Mouse (Mus musculus) cerebellum, adult 2 months (tissue): ENCODE data around the gene Hfe. TPM values are rescaled to one million over a fixed set of nuclear protein-coding genes. Genes with fewer than 3 reads are reported as not detected.
"Not testable (repeated sequence)": the region's sequence is repeated elsewhere in the genome, so short reads cannot be mapped to it uniquely, and the experiment has no call there.

Experiments
- DNase-seq, 2 experiments: peaks; one replicate each; pipeline ENCODE4 v3.0.0; 2021
- H3K27ac ChIP-seq: fragments of 200-500 bp; 2 replicates; pipeline ENCODE4 v1.5.1; 2012; ENCODE audit warnings: low read length, control low read depth, inconsistent platforms; ENCODE audit not compliant: insufficient read depth
- H3K27me3 ChIP-seq: fragments of 200-500 bp; 2 replicates; pipeline ENCODE4 v1.6.1; 2012; ENCODE audit warnings: inconsistent platforms, mild to moderate bottlenecking, low read length, moderate library complexity; ENCODE audit not compliant: control insufficient read depth, insufficient read depth
- H3K4me1 ChIP-seq: fragments of 200-500 bp; 2 replicates; pipeline ENCODE4 v1.6.1; 2011; ENCODE audit warnings: low read length; ENCODE audit not compliant: control insufficient read depth, insufficient read depth
- H3K4me3 ChIP-seq: fragments of 200-500 bp; replicated peaks from 2 replicates; pipeline ENCODE3; 2011; ENCODE audit warnings: mild to moderate bottlenecking, low read depth, low read length, control low read depth; ENCODE audit not compliant: insufficient read depth
- CTCF ChIP-seq: fragments of 200-500 bp; IDR thresholded peaks from 2 replicates; pipeline ENCODE4 v1.5.1; 2011; ENCODE audit warnings: low read depth, mild to moderate bottlenecking, control low read depth, low read length, moderate library complexity, borderline replicate concordance; ENCODE audit not compliant: insufficient read depth
- POLR2A ChIP-seq: fragments of 200-500 bp; IDR thresholded peaks from 2 replicates; pipeline ENCODE4 v1.6.1; 2011; ENCODE audit warnings: low read length, control low read depth, borderline replicate concordance; ENCODE audit not compliant: insufficient read depth
- WGBS: fragments of 180-500 bp; shearing (Covaris S2); methylation state at CpG from one replicate; pipeline ENCODE4 v1.1.7; 2018; 5-methylcytosine and 5-hydroxymethylcytosine counted together
- polyA plus RNA-seq: library from polyadenylated mRNA; depleted of rRNA; stranded (reverse); fragments of >200 nt; gene quantifications from 2 replicates; pipeline ENCODE4 v1.2.3, GENCODE M21; 2012

The Hfe gene
- polyA plus RNA-seq, 1 experiment, result 6.2 TPM

DNA sequence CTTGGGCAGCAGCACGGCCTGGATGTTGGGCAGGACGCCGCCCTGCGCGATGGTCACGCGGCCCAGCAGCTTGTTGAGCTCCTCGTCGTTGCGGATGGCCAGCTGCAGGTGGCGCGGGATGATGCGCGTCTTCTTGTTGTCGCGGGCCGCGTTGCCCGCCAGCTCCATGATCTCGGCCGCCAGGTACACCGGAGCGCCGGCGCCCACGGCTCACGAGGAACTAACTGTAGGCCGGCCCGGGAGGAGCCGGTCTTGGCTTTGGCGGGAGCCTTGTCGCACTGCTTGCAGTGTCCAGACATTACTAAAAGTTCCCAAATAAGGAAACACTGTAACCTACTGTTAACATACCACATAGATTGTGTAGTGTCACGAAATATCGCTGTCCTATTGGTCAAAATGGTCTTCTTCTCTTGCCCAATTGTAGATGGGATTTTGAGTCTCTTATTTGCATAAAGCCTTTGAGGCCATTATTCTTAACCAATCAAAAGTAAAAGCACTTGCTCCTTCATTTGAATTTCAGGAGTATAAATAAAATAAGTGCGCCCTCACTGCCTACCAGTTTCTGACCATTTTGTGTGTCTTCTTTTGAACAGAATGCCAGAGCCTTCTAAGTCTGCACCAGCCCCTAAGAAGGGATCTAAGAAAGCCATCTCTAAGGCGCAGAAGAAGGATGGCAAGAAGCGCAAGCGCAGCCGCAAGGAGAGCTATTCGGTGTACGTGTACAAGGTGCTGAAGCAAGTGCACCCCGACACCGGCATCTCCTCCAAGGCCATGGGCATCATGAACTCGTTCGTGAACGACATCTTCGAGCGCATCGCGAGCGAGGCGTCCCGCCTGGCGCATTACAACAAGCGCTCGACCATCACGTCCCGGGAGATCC lies 35.8 kb upstream of the Hfe start, which contains the start of gene Hist1h2bb:
Hist1h2bb (plus strand) TSS at position 534 of the 880 bp plus-strand sequence.
- H3K27ac ChIP-seq, result peak within 1 kb of the TSS; percentile 86
- peak; percentile 38; the same call in 1 of the 2 replicates for TF ChIP-seq POLR2A
- not testable (repeated sequence) for H3K4me1 ChIP-seq, H3K27me3 ChIP-seq
- peak; percentile 84 to 93 for DNase-seq
- under 1% methylated on average over 48 of the region's 58 CpGs for WGBS
- peak within 1 kb of the TSS; percentile 58 for H3K4me3 ChIP-seq

GRCm38 (mm10) chr13:23745381-23746161 lies 34.9 kb upstream of the Hfe start, which contains the start of gene Hist1h3c:
Hist1h3c (minus strand) TSS chr13:23745602.
- peak within 1 kb of the TSS; percentile 86 for H3K27ac ChIP-seq
- WGBS, result 1% methylated on average over 28 of the region's 28 CpGs
- H3K4me1 ChIP-seq, result no peaks in the 10 kb centered on the region
- H3K4me3 ChIP-seq, result peak within 1 kb of the TSS; percentile 58
- TF ChIP-seq POLR2A, result no peak
- TF ChIP-seq CTCF, result no peak
- no peaks in the 10 kb centered on the region for H3K27me3 ChIP-seq
- DNase-seq, result peak; percentile 82

DNA sequence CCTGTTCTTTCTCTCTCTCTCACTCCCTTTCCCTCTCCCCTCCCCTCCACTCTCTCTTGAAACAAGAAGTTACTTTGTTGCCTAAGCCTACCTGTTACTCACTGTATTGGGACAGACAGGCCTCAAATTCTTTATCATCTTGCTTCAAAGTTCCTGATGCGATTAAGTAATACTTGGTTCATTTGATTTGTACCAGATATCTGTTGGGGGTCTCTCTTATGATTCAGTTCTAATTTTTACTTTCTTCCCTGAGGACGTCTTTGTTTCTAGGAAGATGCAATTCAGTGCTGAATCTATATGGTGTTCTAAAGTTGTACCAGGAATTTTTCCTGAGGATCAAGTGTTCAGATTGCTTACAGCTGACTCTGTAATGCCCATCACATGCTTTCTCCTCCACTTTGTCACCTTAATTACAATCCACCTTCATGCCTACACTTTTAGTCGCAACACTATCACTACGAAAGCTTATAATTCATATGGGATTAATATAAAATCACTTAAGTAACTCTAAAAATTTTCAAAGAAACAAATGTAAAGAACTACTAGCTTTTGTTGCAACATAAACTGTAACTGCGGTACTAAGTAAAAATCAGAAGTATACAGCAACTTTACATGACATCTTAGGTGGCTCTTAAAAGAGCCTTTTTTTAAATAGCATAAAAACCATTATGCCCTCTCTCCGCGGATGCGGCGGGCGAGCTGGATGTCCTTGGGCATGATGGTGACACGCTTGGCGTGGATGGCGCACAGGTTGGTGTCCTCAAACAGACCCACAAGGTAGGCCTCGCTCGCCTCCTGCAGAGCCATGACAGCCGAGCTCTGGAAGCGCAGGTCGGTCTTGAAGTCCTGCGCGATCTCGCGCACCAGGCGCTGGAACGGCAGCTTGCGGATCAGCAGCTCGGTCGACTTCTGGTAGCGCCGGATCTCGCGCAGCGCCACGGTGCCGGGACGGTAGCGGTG lies 34.0 kb upstream of the Hfe start:
- Histone ChIP-seq H3K27ac (no peak overlapping the region), H3K4me3 (no peak overlapping the region), H3K4me1 (no peaks in the 10 kb centered on the region), H3K27me3 (no peaks in the 10 kb centered on the region)
- WGBS, result 5% methylated on average over 22 of the region's 36 CpGs
- no peak for DNase-seq
- no peak for TF ChIP-seq POLR2A
- no peak for TF ChIP-seq CTCF

GRCm38 (mm10) chr13:23743963-23744362 lies 33.3 kb upstream of the Hfe start:
- no peak overlapping the region for H3K4me3 ChIP-seq
- TF ChIP-seq CTCF (no peak), POLR2A (no peak)
- no peaks in the 10 kb centered on the region for H3K4me1 ChIP-seq
- WGBS, result 32% methylated on average over 4 of the region's 4 CpGs
- H3K27me3 ChIP-seq, result no peaks in the 10 kb centered on the region
- no peak for DNase-seq
- no peak overlapping the region for H3K27ac ChIP-seq

DNA sequence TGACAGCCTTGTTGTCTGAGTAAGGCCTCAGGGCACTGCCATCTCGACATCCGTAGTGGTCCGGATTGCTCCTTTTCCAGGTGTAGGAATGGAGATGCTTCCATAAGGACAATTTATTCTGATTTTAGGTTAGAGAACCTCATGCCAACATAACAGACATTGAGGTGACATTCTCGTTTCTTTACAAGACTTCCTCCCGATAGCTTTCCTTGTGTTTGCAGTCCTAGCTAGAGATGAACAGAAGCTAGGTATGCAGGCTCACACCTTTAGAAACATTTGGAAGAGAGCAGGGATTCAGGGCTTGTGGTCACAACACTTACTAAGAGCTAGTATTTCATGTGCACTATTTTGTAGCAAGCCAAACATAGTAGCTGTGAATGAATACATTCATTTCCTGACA lies 32.6 kb upstream of the Hfe start:
- DNase-seq, result no peak
- H3K4me1 ChIP-seq, result no peaks in the 10 kb centered on the region
- TF ChIP-seq CTCF (no peak), POLR2A (no peak)
- 83% methylated on average over 5 of the region's 5 CpGs for WGBS
- no peaks in the 10 kb centered on the region for H3K27me3 ChIP-seq
- no peak overlapping the region for H3K4me3 ChIP-seq
- H3K27ac ChIP-seq, result no peak overlapping the region

GRCm38 (mm10) chr13:23742007-23742406 lies 31.4 kb upstream of the Hfe start:
- no peak overlapping the region for H3K4me3 ChIP-seq
- H3K27me3 ChIP-seq, result no peaks in the 10 kb centered on the region
- H3K4me1 ChIP-seq, result no peaks in the 10 kb centered on the region
- H3K27ac ChIP-seq, result no peak overlapping the region
- no peak for DNase-seq
- TF ChIP-seq CTCF, result no peak
- TF ChIP-seq POLR2A, result no peak

DNA sequence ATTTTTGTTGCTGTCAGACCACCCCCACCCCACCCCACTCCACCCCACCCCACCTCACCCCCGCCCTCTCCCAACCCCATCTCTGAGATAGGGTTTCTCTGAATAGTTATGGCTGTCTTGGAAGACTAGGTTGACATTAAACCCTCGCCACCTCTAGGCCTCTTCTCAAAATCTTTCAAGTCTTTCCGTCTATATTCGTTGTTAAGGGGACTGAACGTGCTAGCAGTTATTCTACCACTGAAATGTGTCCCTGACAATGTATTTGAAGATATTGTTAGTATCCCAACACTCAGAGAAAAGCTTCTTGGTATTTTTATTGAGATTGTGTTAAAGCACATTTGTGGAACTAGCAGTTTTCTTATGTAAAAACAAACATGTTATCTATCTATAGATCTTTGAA lies 30.3 kb upstream of the Hfe start:
- Histone ChIP-seq H3K27ac (no peak overlapping the region), H3K27me3 (no peaks in the 10 kb centered on the region), H3K4me1 (no peaks in the 10 kb centered on the region), H3K4me3 (no peak overlapping the region)
- DNase-seq, result no peak
- WGBS, result 74% methylated on average over 5 of the region's 5 CpGs
- TF ChIP-seq CTCF (no peak), POLR2A (no peak)
